Mouse (Mus musculus): ENCODE data around the gene Mapk8ip3.
A peak's percentile ranks its signal among the peaks of the same experiment; 100 is the strongest.

The Mapk8ip3 gene

DNA sequence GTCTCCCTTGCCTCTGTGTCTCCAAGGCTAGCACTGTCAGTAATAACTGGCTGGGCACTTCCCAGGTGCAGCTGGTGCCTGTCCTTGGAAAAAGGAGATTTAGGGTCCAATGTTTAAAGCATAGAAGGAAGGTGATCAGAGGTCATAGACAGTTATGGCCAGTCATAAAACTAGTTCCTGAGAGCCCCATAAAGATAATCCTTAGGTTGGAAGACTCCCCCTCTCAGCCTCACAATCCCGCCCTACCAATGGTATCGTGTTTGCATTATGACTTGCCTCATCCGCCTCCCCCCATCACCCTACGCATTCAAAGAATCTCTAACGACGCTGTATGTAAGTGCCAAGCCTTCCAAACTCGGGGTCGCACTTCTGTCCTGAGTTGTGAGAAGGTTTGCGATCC lies 92.3 kb downstream of the Mapk8ip3 start:
- peak; percentile 86 for DNase-seq

DNA sequence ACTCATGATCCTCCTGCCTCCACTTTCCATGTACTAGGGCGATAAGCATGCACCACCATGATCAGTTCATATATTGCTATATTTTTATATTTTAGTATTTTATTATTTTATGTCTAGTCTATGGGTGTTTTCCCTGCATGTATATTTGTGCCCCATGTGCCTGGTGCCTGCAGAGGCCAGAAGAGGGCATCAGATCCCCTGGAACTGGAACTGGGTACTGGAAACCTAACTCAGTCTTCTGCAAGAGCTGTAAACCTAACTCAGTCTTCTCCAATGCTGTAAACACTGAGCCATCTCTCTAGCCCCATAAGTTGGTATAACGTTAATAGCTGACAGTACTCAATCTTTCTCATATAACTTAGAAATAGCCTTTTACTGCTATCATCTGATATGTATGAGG lies 94.1 kb downstream of the Mapk8ip3 start:
- DNase-seq: peak; percentile 64

Data from heart, adult 11 months (tissue).